Mouse (Mus musculus): ENCODE data around the gene Pex1.

DNA sequence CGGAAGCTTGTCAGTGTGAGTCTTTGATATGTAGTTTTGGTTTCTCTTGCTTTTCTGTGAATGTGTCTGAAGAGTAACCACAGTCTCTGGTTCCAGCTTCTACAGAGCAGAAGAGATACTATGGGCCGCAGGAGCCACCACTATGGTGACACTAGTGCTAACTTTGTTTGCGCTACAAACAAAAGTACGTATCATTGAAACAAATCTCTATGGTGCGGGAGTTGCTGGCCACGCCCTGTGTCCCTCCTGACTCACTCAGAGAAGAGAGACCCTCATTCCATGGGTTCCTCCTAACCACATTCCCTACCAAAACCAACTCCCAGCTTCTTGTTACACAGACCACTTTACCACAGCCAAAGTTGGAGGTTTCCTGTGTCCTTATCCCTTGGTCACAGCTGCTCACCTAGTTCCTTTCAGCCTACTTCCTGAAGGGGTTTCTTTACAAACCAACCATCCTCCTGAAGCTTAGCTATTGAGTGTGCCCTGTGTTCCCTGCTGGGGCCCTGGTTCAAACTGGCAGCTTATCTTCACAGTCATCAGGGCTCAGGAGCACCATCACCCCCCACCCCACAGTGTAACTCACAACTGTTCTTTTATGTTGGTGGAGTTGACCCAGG is 74.2 kb downstream of the Pex1 start:
- no peak for TF ChIP-seq CTCF (IDR thresholded peaks at IDR 0.05; ENCODE audit: insufficient read depth, low read length)
- no peak for TF ChIP-seq POLR2A (IDR thresholded peaks at IDR 0.05; ENCODE audit: borderline replicate concordance, extremely low read depth, low read depth, low read length)

Measured in lung, adult 2 months (tissue).